Comparison of ENCODE assay signal across 12 mouse cellular contexts in genomic region chr4:151185750-151186149, GRCm38 (mm10).
A peak's percentile ranks its signal among the peaks of the same experiment; 100 is the strongest.
DNase-seq lines count a peak whose midpoint lies in the region; ATAC-seq and TF ChIP-seq lines count a peak whose summit lies in the region.
"Had no signal": no experiment of that assay in that cellular context is flagged by ENCODE, and none has a peak within 500 bp of the region (broad histone marks: within the 10 kb centered on the region; RNA-seq: fewer than 3 reads in every experiment).

No protein-coding gene starts in this region.

- H3K36me3 ChIP-seq in kidney, postnatal 0 days (ENCODE audit: insufficient read depth, low read length): no peaks in the 10 kb centered on the region
- H3K36me3 ChIP-seq in kidney, adult 2 months (ENCODE audit: control insufficient read depth, insufficient read depth, low read length): no peaks in the 10 kb centered on the region
- H3K36me3 ChIP-seq: liver, embryonic 15.5 days had no signal

- no peak for ATAC-seq in kidney, postnatal 0 days (replicated peaks; ENCODE audit: low FRiP score, low read depth)
- ATAC-seq: forebrain, embryonic 13.5 days had no signal

- WGBS in kidney, postnatal 0 days: 11% methylated on average over 1 of the region's 1 CpGs
- WGBS in kidney, adult 2 months: 19% methylated on average over 1 of the region's 1 CpGs

- no peaks in the 10 kb centered on the region for H3K9me3 ChIP-seq in kidney, postnatal 0 days (replicated peaks; ENCODE audit: low read length)
- H3K9me3 ChIP-seq: forebrain, embryonic 13.5 days; liver, embryonic 15.5 days had no signal

- H3K4me3 ChIP-seq in kidney, postnatal 0 days (replicated peaks; ENCODE audit: low read depth, low read length): no peak overlapping the region
- no peak overlapping the region for H3K4me3 ChIP-seq in kidney, adult 2 months (ENCODE audit: insufficient read depth, low read depth, low read length)
- H3K4me3 ChIP-seq: forebrain, embryonic 13.5 days; liver, embryonic 15.5 days had no signal

- no peak overlapping the region for H3K9ac ChIP-seq in kidney, postnatal 0 days (ENCODE audit: low read depth, low read length)
- H3K9ac ChIP-seq: forebrain, embryonic 13.5 days; liver, embryonic 15.5 days had no signal

- peak; percentile 46 for DNase-seq in kidney, postnatal 0 days (ENCODE audit: low spot score)
- DNase-seq in kidney, adult 2 months: no peak
- DNase-seq in 3T3-L1 (ENCODE audit: low read depth, low spot score): peak; percentile 43
- DNase-seq in NIH3T3 (ENCODE audit: low read depth): peak; percentile 60
- peak; percentile 0 for DNase-seq in induced T-regulatory cell, adult 2 months (ENCODE audit: low read depth)
- DNase-seq in yolk sac, embryonic 10.5 days (ENCODE audit: low spot score): no peak
- no peak for DNase-seq in left cerebral cortex, postnatal 4 days
- DNase-seq: cerebellum, postnatal 14 days; layer of hippocampus, postnatal 36 days had no signal

- peaks cover 1% of the 10 kb centered on the region; the same call in 1 of the 2 replicates for H3K4me1 ChIP-seq in kidney, postnatal 0 days (replicated peaks; ENCODE audit: insufficient read depth, low read length)
- no peaks in the 10 kb centered on the region for H3K4me1 ChIP-seq in kidney, adult 2 months (ENCODE audit: control insufficient read depth, insufficient read depth, low read length)
- H3K4me1 ChIP-seq: liver, embryonic 15.5 days had no signal

- intact Hi-C loops in left cerebral cortex, postnatal 4 days (cut with DNase I): no loop called here

- no peak for TF ChIP-seq CTCF in kidney, postnatal 0 days (IDR thresholded peaks at IDR 0.05; ENCODE audit: low read depth)
- no peak for TF ChIP-seq CTCF in kidney, adult 2 months (conservative IDR thresholded peaks at IDR 0.05; ENCODE audit: insufficient read depth, insufficient read length, low read depth, low read length)

- no peak overlapping the region for H3K27ac ChIP-seq in kidney, postnatal 0 days
- no peak overlapping the region for H3K27ac ChIP-seq in kidney, adult 2 months (ENCODE audit: insufficient read depth, low read depth, low read length)
- H3K27ac ChIP-seq: forebrain, embryonic 13.5 days; liver, embryonic 15.5 days had no signal

- no peak overlapping the region for H3K4me2 ChIP-seq in kidney, postnatal 0 days (ENCODE audit: low read length)
- H3K4me2 ChIP-seq: forebrain, embryonic 13.5 days; hindbrain, embryonic 14.5 days; liver, embryonic 15.5 days had no signal

- H3K27me3 ChIP-seq in kidney, postnatal 0 days (ENCODE audit: insufficient read depth, low read length): no peaks in the 10 kb centered on the region
- no peaks in the 10 kb centered on the region for H3K27me3 ChIP-seq in kidney, adult 2 months (replicated peaks; ENCODE audit: control insufficient read depth, insufficient read depth, low read length)
- H3K27me3 ChIP-seq: liver, embryonic 15.5 days had no signal

- TF ChIP-seq POLR2A in kidney, adult 2 months (IDR thresholded peaks at IDR 0.05; ENCODE audit: low read depth, low read length): no peak

Comparison
In these comparisons a context has a peak if more than half of its experiments do, and no peak if none do; other contexts are left out.
1. DNase-seq: peak in kidney, postnatal 0 days (single experiment), 3T3-L1 (single experiment), NIH3T3 (single experiment) and induced T-regulatory cell, adult 2 months (single experiment); none in kidney, adult 2 months (single experiment), yolk sac, embryonic 10.5 days (single experiment) and left cerebral cortex, postnatal 4 days (single experiment).